Mouse (Mus musculus) spleen, adult 2 months (tissue): ENCODE data around the gene Xkr7.

ENCODE experiments used
- CTCF ChIP-seq: fragments of 200-500 bp; IDR thresholded peaks from 2 replicates; pipeline ENCODE4 v1.5.1; 2011; ENCODE audit warnings: mild to moderate bottlenecking, inconsistent platforms; ENCODE audit not compliant: insufficient read depth, insufficient read length, insufficient replicate concordance; ENCODE audit errors: extremely low read depth
- POLR2A ChIP-seq: fragments of 200-500 bp; IDR thresholded peaks from 2 replicates; pipeline ENCODE4 v1.6.1; 2011; ENCODE audit warnings: low read depth, low read length, inconsistent platforms

- no peak for TF ChIP-seq CTCF
- no peak for TF ChIP-seq POLR2A
These were observed 46.1 kb upstream of the Xkr7 start for GRCm38 (mm10) chr2:152985582-152985981.
